Mouse (Mus musculus): ENCODE data around the gene Cacna1s. TPM values are rescaled to one million over a fixed set of nuclear protein-coding genes. Genes with fewer than 3 reads are reported as not detected.

Gene Cacna1s
- polyA plus RNA-seq, 1 experiment: not detected

DNA sequence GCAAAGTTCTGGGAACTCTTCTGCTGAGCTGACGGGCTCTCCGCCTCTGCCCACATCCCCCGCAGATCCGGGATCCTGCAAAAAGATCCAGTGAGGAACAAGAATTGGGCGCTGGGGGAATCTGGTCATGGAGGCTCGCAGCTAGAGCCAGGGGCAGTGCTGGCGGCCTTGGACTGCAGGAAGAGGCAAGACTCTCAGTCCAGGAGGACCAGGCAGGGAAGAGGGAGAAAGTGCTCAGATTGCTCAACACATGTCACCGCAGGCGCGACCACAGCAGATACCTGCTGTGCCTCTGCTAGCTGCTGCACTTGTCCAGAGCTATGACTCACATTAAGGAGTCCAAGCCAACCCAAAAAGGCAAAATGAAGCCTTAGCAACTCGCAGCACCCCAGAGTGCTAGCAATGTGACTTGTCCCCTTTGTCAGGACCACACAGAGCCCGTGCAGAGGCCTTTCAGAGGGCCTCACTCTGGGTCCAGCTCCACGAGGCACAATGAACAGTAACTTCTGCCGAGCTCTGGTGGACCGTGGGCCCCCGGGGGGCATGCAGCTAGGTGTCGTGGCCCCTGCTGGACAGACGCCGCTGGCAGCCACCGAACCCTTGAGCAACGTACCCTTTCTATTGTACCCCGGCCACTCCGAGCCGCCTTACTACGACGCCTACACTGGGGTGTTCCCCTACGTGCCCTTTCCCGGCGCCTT is 2.1 kb upstream of the Cacna1s start, which contains the start of gene Ascl5:
Gene Ascl5, plus strand, starts transcription at position 493 of the 701 bp plus-strand sequence.
- Histone ChIP-seq H3K4me3 (ENCODE audit: insufficient read depth, low read length) (no peak within 1 kb of the TSS), H3K4me1 (ENCODE audit: control insufficient read depth, insufficient read depth, low read length) (no peaks in the 10 kb centered on the region), H3K27ac (ENCODE audit: insufficient read depth, low read depth, low read length) (no peak within 1 kb of the TSS)
- TF ChIP-seq POLR2A (IDR thresholded peaks at IDR 0.05; ENCODE audit: borderline replicate concordance, low read depth, low read length) (no peak), CTCF (IDR thresholded peaks at IDR 0.05; ENCODE audit: low read depth, low read length) (no peak)

DNA sequence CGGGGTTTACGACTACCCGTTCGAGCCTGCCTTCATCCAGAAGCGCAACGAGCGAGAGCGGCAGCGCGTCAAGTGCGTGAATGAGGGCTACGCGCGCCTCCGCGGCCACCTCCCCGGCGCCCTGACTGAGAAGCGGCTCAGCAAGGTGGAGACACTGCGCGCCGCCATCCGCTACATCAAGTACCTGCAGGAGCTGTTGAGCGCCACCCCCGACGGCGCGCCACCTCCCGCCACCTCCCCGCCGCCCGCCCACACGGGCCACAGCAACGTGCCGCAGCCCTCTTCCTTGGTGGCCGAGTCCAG is 1.6 kb upstream of the Cacna1s start:
- TF ChIP-seq POLR2A (IDR thresholded peaks at IDR 0.05; ENCODE audit: borderline replicate concordance, low read depth, low read length) (no peak), CTCF (IDR thresholded peaks at IDR 0.05; ENCODE audit: low read depth, low read length) (no peak)
- no peak overlapping the region for H3K27ac ChIP-seq (ENCODE audit: insufficient read depth, low read depth, low read length)
- H3K4me3 ChIP-seq (ENCODE audit: insufficient read depth, low read length): no peak overlapping the region
- H3K4me1 ChIP-seq (ENCODE audit: control insufficient read depth, insufficient read depth, low read length): no peaks in the 10 kb centered on the region

DNA sequence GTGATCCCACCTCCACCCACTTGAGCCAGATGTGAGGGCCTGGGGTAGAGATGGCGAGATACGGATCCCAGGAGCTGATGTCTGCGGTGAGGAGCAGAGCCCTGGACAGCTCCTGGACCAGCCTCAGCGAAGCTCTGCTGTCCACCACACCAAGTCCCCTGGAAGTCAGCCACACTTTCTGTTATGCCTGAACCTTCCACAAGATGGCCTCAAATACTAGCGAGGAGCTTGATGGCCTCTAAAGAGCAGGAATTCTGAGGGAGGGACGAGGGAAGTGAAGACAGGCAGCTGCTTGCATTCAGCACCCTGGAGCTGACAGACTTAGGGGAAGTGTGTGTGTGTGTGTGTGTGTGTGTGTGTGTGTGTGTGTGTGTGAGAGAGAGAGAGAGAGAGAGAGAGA is 1.1 kb upstream of the Cacna1s start:
- no peak overlapping the region for H3K27ac ChIP-seq (ENCODE audit: insufficient read depth, low read depth, low read length)
- no peaks in the 10 kb centered on the region for H3K4me1 ChIP-seq (ENCODE audit: control insufficient read depth, insufficient read depth, low read length)
- H3K4me3 ChIP-seq (ENCODE audit: insufficient read depth, low read length): no peak overlapping the region
- TF ChIP-seq CTCF (IDR thresholded peaks at IDR 0.05; ENCODE audit: low read depth, low read length) (no peak), POLR2A (IDR thresholded peaks at IDR 0.05; ENCODE audit: borderline replicate concordance, low read depth, low read length) (no peak)

DNA sequence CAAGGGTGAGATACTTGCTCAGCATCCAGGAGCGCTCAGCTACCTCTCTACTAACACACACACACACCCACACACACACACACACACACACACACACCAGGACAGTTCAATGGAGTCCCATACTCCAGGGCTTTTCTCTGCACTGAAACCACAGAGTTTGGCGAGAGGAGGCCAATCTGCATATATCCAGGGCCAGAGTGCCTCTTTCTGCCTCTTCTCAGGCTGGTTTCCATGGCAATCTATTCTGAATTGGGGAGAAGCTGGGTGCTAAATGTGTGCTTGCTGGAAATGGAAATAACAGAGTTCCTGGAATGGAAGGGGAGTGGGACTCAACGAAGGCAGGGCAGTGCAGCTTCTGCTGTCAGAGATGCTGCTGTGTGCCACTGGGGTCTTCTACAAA is 3.2 kb downstream of the Cacna1s start:
- no peak for TF ChIP-seq CTCF (IDR thresholded peaks at IDR 0.05; ENCODE audit: low read depth, low read length)
- TF ChIP-seq POLR2A (IDR thresholded peaks at IDR 0.05; ENCODE audit: borderline replicate concordance, low read depth, low read length): no peak
- H3K4me3 ChIP-seq (ENCODE audit: insufficient read depth, low read length): no peak overlapping the region
- no peak overlapping the region for H3K27ac ChIP-seq (ENCODE audit: insufficient read depth, low read depth, low read length)
- no peaks in the 10 kb centered on the region for H3K4me1 ChIP-seq (ENCODE audit: control insufficient read depth, insufficient read depth, low read length)

DNA sequence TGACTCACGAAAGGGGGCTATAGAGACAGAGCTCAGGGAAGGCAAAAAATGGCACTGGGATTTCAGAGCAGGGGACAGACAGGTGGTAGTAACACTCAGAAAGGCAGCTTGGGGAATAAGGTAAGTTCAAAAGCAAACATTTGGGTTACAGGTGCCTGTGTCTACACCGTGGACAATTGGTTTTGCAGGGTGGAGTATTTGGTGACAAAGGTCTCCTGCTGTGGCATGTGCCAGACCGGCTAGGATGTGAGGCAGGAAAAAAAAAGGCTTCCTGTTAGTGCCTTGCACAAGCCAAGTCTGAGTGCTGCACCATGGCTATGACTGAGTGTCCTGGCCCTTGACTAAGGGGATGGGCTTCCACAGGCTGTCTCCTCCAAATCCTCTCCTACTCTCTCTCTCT is 6.0 kb downstream of the Cacna1s start:
- Histone ChIP-seq H3K27ac (ENCODE audit: insufficient read depth, low read depth, low read length) (no peak overlapping the region), H3K4me1 (ENCODE audit: control insufficient read depth, insufficient read depth, low read length) (no peaks in the 10 kb centered on the region), H3K4me3 (ENCODE audit: insufficient read depth, low read length) (no peak overlapping the region)
- no peak for TF ChIP-seq CTCF (IDR thresholded peaks at IDR 0.05; ENCODE audit: low read depth, low read length)
- TF ChIP-seq POLR2A (IDR thresholded peaks at IDR 0.05; ENCODE audit: borderline replicate concordance, low read depth, low read length): no peak

DNA sequence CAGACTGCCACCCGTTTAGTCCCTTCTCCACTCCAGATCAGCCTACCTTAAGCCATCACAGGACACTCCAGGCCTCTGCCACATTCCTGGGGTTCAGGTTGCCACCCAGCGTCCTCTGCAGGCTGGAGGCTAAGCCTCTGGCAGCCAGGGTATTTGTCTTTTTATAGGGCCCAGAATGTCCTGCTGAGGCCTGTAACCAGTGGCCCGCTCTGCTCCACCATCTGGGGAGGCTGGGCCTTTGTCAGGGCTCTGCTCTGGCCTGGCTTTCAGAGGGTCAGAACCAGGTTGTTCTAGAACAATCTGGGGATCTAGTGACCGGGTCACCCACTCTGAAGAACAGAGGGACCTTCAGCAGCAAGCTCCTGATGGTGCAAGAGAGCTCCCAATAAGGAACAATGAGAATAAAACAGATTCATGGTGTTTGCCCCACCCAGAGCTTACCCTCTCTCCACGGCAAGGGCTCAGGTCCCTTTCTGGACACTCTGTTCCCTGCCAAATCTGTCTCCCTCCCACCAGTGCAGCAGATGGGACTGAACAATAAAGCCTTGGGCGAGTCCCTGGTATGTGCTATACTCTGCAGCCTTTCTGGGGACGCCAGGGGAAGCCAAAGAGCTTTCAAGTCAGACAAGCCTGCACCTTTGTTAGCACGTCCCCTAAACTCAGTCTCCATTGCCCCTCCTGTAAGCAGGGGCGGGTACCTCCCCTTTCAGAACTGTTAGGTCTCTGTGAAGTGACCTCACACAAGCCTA is 8.7 kb downstream of the Cacna1s start:
- Histone ChIP-seq H3K4me1 (ENCODE audit: control insufficient read depth, insufficient read depth, low read length) (no peaks in the 10 kb centered on the region), H3K27ac (ENCODE audit: insufficient read depth, low read depth, low read length) (no peak overlapping the region), H3K4me3 (ENCODE audit: insufficient read depth, low read length) (no peak overlapping the region)
- TF ChIP-seq POLR2A (IDR thresholded peaks at IDR 0.05; ENCODE audit: borderline replicate concordance, low read depth, low read length): no peak
- no peak for TF ChIP-seq CTCF (IDR thresholded peaks at IDR 0.05; ENCODE audit: low read depth, low read length)

DNA sequence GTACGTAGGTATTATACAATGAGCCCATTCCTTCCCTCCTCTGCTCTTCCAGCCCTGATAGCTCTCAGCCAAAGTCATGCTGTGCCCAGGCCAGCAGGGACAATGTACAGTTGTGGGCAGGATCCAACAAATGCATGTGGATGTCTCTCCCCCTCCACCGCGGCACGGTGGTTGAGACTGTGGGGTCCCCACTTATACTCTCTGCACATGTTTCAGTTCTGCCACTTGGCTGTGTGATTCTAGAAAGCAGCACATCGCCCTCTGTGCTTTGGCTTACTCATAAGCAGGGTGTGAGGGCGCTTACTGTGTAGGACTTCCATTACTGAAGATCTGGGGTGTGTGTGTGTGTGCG is 9.2 kb downstream of the Cacna1s start:
- Histone ChIP-seq H3K27ac (ENCODE audit: insufficient read depth, low read depth, low read length) (no peak overlapping the region), H3K4me3 (ENCODE audit: insufficient read depth, low read length) (no peak overlapping the region), H3K4me1 (ENCODE audit: control insufficient read depth, insufficient read depth, low read length) (no peaks in the 10 kb centered on the region)
- no peak for TF ChIP-seq CTCF (IDR thresholded peaks at IDR 0.05; ENCODE audit: low read depth, low read length)
- TF ChIP-seq POLR2A (IDR thresholded peaks at IDR 0.05; ENCODE audit: borderline replicate concordance, low read depth, low read length): no peak

DNA sequence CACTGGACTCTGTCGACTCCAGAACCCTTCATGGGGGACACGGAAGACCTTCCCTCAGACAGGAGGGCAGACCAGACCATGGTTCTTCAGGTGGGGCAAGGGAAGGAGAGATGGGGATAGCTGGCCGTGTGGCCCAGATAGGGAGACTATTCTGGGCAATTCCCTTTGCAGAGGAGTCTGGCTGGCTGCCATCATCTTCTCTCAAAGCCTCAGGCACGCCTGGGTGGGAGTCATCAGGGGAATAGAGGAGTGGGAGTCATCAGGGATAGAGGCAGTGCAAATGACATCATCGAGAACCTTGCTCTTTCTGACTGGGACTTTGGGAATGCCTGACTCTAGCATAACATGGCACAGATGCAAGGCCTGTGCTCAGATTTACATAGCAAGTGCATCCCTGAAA is 11.4 kb downstream of the Cacna1s start:
- Histone ChIP-seq H3K27ac (ENCODE audit: insufficient read depth, low read depth, low read length) (no peak overlapping the region), H3K4me1 (ENCODE audit: control insufficient read depth, insufficient read depth, low read length) (no peaks in the 10 kb centered on the region), H3K4me3 (ENCODE audit: insufficient read depth, low read length) (no peak overlapping the region)
- no peak for TF ChIP-seq CTCF (IDR thresholded peaks at IDR 0.05; ENCODE audit: low read depth, low read length)
- no peak for TF ChIP-seq POLR2A (IDR thresholded peaks at IDR 0.05; ENCODE audit: borderline replicate concordance, low read depth, low read length)

DNA sequence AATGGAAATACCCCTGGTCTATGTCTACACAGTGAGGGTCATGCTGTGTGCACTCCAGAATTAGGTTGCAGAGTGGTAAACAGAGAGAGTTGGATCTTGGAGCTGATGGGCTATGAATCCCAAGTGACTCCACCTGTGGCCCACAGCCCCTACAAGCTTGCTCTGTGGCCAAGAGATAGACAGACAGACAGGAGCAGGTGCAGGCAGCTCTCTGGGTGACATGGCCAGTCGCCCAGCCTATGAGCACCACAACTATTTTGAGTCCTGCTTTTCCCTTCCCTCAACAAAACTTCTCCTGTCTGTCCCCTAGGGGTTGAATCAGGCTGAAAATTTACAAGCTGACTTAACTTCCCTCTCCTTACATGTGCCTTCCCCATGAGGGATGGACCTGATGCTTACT is 14.1 kb downstream of the Cacna1s start:
- H3K4me3 ChIP-seq (ENCODE audit: insufficient read depth, low read length): no peak overlapping the region
- no peaks in the 10 kb centered on the region for H3K4me1 ChIP-seq (ENCODE audit: control insufficient read depth, insufficient read depth, low read length)
- H3K27ac ChIP-seq (ENCODE audit: insufficient read depth, low read depth, low read length): no peak overlapping the region
- TF ChIP-seq POLR2A (IDR thresholded peaks at IDR 0.05; ENCODE audit: borderline replicate concordance, low read depth, low read length): no peak
- no peak for TF ChIP-seq CTCF (IDR thresholded peaks at IDR 0.05; ENCODE audit: low read depth, low read length)

DNA sequence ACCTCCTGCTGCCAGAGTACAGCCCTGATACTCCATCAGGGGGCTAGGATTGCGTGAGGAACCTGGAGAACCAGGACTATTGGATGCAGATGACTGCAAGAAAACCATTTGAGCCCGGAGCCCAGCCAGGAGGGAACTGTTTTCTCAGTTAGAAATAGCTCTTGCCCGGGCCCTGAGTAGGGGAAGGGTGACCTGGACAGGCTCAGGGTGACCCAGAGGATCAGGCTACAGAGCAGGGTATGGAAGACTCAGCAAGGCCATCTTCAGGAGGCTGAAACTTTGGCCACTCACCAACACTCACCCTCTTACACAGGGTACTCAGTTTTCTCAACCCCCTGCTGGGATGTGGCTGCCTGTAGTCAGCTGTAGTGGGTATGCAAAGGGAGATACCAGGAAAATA is 15.0 kb downstream of the Cacna1s start:
- TF ChIP-seq POLR2A (IDR thresholded peaks at IDR 0.05; ENCODE audit: borderline replicate concordance, low read depth, low read length): no peak
- no peak for TF ChIP-seq CTCF (IDR thresholded peaks at IDR 0.05; ENCODE audit: low read depth, low read length)
- no peak overlapping the region for H3K4me3 ChIP-seq (ENCODE audit: insufficient read depth, low read length)
- no peaks in the 10 kb centered on the region for H3K4me1 ChIP-seq (ENCODE audit: control insufficient read depth, insufficient read depth, low read length)
- H3K27ac ChIP-seq (ENCODE audit: insufficient read depth, low read depth, low read length): no peak overlapping the region
